Mouse (Mus musculus): Measurements from ENCODE around the gene Patl2. TPM values are rescaled to one million over a fixed set of nuclear protein-coding genes. Genes with fewer than 3 reads are reported as not detected.
"Not testable (repeated sequence)": the region's sequence is repeated elsewhere in the genome, so short reads cannot be mapped to it uniquely, and the experiment has no call there.

Gene Patl2
- total and polyA plus RNA-seq, 2 experiments from 2014 or later: 0.05 TPM; not detected in 1

- no peak overlapping the region for H3K9ac ChIP-seq (replicated peaks; ENCODE audit: low read depth, low read length)
- H3K4me2 ChIP-seq (ENCODE audit: low read depth, low read length): no peak overlapping the region
- ATAC-seq (ENCODE audit: insufficient read depth, low read depth) (no peak), DNase-seq (ENCODE audit: low spot score) (no peak)
- 63% methylated on average over 2 of the region's 2 CpGs for WGBS
- no peak overlapping the region for H3K4me3 ChIP-seq (ENCODE audit: low read depth, low read length)
- H3K9me3 ChIP-seq (replicated peaks; ENCODE audit: control insufficient read depth, low read length): no peaks in the 10 kb centered on the region
- no peak overlapping the region for H3K27ac ChIP-seq (ENCODE audit: low read depth)
- no peaks in the 10 kb centered on the region for H3K4me1 ChIP-seq (ENCODE audit: control insufficient read depth, insufficient read depth)
- TF ChIP-seq CTCF (IDR thresholded peaks at IDR 0.05; ENCODE audit: low read depth) (no peak), EP300 (IDR thresholded peaks at IDR 0.05; ENCODE audit: low read depth) (no peak)
- H3K27me3 ChIP-seq (ENCODE audit: control insufficient read depth, insufficient read depth, low read length): no peaks in the 10 kb centered on the region
- H3K36me3 ChIP-seq (replicated peaks; ENCODE audit: control insufficient read depth, insufficient read depth, low read length): no peaks in the 10 kb centered on the region
Measured at GRCm38 (mm10) chr2:122218234-122218633, 32.2 kb upstream of the Patl2 start.

GRCm38 (mm10) chr2:122217075-122217474, 31.1 kb upstream of the Patl2 start:
- H3K9me3 ChIP-seq (replicated peaks; ENCODE audit: control insufficient read depth, low read length); H3K36me3 ChIP-seq (replicated peaks; ENCODE audit: control insufficient read depth, insufficient read depth, low read length); H3K9ac ChIP-seq (replicated peaks; ENCODE audit: low read depth, low read length); DNase-seq (ENCODE audit: low spot score); H3K27ac ChIP-seq (ENCODE audit: low read depth); H3K4me2 ChIP-seq (ENCODE audit: low read depth, low read length); ATAC-seq (ENCODE audit: insufficient read depth, low read depth); H3K4me1 ChIP-seq (ENCODE audit: control insufficient read depth, insufficient read depth); H3K4me3 ChIP-seq (ENCODE audit: low read depth, low read length); H3K27me3 ChIP-seq (ENCODE audit: control insufficient read depth, insufficient read depth, low read length): not testable (repeated sequence)
- 69% methylated on average over 4 of the region's 4 CpGs for WGBS

- H3K9me3 ChIP-seq (replicated peaks; ENCODE audit: control insufficient read depth, low read length): no peaks in the 10 kb centered on the region
- no peak overlapping the region for H3K9ac ChIP-seq (replicated peaks; ENCODE audit: low read depth, low read length)
- H3K4me3 ChIP-seq (ENCODE audit: low read depth, low read length): no peak overlapping the region
- H3K4me2 ChIP-seq (ENCODE audit: low read depth, low read length): no peak overlapping the region
- no peaks in the 10 kb centered on the region for H3K27me3 ChIP-seq (ENCODE audit: control insufficient read depth, insufficient read depth, low read length)
- WGBS: 82% methylated on average over 3 of the region's 3 CpGs
- ATAC-seq (ENCODE audit: insufficient read depth, low read depth) (no peak), DNase-seq (ENCODE audit: low spot score) (no peak)
- TF ChIP-seq CTCF (IDR thresholded peaks at IDR 0.05; ENCODE audit: low read depth) (no peak), EP300 (IDR thresholded peaks at IDR 0.05; ENCODE audit: low read depth) (no peak)
- H3K36me3 ChIP-seq (replicated peaks; ENCODE audit: control insufficient read depth, insufficient read depth, low read length): no peaks in the 10 kb centered on the region
- no peak overlapping the region for H3K27ac ChIP-seq (ENCODE audit: low read depth)
- H3K4me1 ChIP-seq (ENCODE audit: control insufficient read depth, insufficient read depth): no peaks in the 10 kb centered on the region
Measured at GRCm38 (mm10) chr2:122210534-122211228, 24.7 kb upstream of the Patl2 start.

GRCm38 (mm10) chr2:122206440-122207107, 20.6 kb upstream of the Patl2 start:
- no peak for ATAC-seq (ENCODE audit: insufficient read depth, low read depth)
- no peak overlapping the region for H3K4me3 ChIP-seq (ENCODE audit: low read depth, low read length)
- H3K9ac ChIP-seq (replicated peaks; ENCODE audit: low read depth, low read length): no peak overlapping the region
- H3K27ac ChIP-seq (ENCODE audit: low read depth): no peak overlapping the region
- TF ChIP-seq CTCF (IDR thresholded peaks at IDR 0.05; ENCODE audit: low read depth) (no peak), EP300 (IDR thresholded peaks at IDR 0.05; ENCODE audit: low read depth) (no peak)
- H3K4me1 ChIP-seq (ENCODE audit: control insufficient read depth, insufficient read depth): no peaks in the 10 kb centered on the region
- H3K9me3 ChIP-seq (replicated peaks; ENCODE audit: control insufficient read depth, low read length): no peaks in the 10 kb centered on the region
- no peaks in the 10 kb centered on the region for H3K27me3 ChIP-seq (ENCODE audit: control insufficient read depth, insufficient read depth, low read length)
- no peaks in the 10 kb centered on the region for H3K36me3 ChIP-seq (replicated peaks; ENCODE audit: control insufficient read depth, insufficient read depth, low read length)
- DNase-seq (ENCODE audit: low spot score): no peak
- WGBS: 54% methylated on average over 2 of the region's 2 CpGs
- no peak overlapping the region for H3K4me2 ChIP-seq (ENCODE audit: low read depth, low read length)

GRCm38 (mm10) chr2:122201501-122201900, 15.5 kb upstream of the Patl2 start:
- H3K9ac ChIP-seq (replicated peaks; ENCODE audit: low read depth, low read length): no peak overlapping the region
- H3K9me3 ChIP-seq (replicated peaks; ENCODE audit: control insufficient read depth, low read length): no peaks in the 10 kb centered on the region
- no peak overlapping the region for H3K4me3 ChIP-seq (ENCODE audit: low read depth, low read length)
- no peaks in the 10 kb centered on the region for H3K36me3 ChIP-seq (replicated peaks; ENCODE audit: control insufficient read depth, insufficient read depth, low read length)
- no peak for ATAC-seq (ENCODE audit: insufficient read depth, low read depth)
- 68% methylated on average over 1 of the region's 1 CpGs for WGBS
- no peak overlapping the region for H3K4me2 ChIP-seq (ENCODE audit: low read depth, low read length)
- no peaks in the 10 kb centered on the region for H3K27me3 ChIP-seq (ENCODE audit: control insufficient read depth, insufficient read depth, low read length)
- H3K4me1 ChIP-seq (ENCODE audit: control insufficient read depth, insufficient read depth): no peaks in the 10 kb centered on the region
- no peak for DNase-seq (ENCODE audit: low spot score)
- TF ChIP-seq CTCF (IDR thresholded peaks at IDR 0.05; ENCODE audit: low read depth): no peak
- no peak for TF ChIP-seq EP300 (IDR thresholded peaks at IDR 0.05; ENCODE audit: low read depth)
- no peak overlapping the region for H3K27ac ChIP-seq (ENCODE audit: low read depth)

All from heart, postnatal 0 days (tissue).